Mouse (Mus musculus) liver, embryonic 14.5 days (tissue): ENCODE results near the gene Vav2.

ENCODE experiments used
- CTCF ChIP-seq: IDR thresholded peaks from 2 replicates; pipeline ENCODE4 v1.5.1; 2016; ENCODE audit warnings: antibody characterized with exemption, low read depth, control low read depth
- EP300 ChIP-seq: IDR thresholded peaks from 2 replicates; pipeline ENCODE4 v1.6.1; 2016; ENCODE audit warnings: antibody characterized with exemption, low read depth

DNA sequence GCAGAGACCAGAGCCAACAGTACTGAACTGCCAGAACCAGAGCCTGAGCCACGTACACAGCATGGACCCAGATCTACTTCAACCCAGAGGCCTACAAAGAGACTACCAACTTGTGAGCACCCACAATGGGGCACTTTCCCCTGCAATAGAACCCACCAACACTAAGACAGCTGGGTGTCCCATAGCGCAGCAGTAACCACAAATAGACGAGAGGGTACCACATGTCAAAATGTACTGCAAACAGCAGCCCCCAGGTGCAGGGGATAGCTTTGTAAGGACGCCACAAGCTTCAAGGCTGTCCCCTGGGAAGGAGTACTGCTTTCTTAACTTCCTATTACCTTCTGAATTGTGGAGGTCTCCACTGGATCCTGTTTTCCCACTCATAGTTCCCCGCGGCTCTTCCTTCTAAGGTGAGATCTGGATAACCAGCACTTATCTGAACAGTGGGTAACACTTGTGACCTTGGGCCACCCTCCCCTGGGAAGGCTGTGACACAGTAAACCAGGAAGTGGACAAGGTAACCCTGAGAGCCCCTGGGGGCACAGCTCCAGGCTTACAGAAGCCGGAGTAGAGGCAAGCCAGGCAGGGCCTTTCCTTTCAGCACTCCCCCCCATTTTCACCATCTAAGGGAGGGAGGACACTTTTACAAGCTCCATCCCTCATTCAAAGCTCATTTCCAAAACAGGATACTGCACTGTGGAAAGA lies 46.4 kb upstream of the Vav2 start:
- TF ChIP-seq CTCF (no peak), EP300 (no peak)
